Mouse (Mus musculus): ENCODE results near the gene Syt1. TPM values are rescaled to one million over a fixed set of nuclear protein-coding genes. Genes with fewer than 3 reads are reported as not detected.

Gene Syt1
- polyA plus RNA-seq, 1 experiment from 2014 or later = 0.25 TPM

GRCm38 (mm10) chr10:109008456-109008855 lies 2.3 kb downstream of the Syt1 start:
- TF ChIP-seq CTCF (IDR thresholded peaks at IDR 0.05; ENCODE audit: low read depth) = no peak
- no peaks in the 10 kb centered on the region for H3K9me3 ChIP-seq (ENCODE audit: low read depth, low read length)
- no peak overlapping the region for H3K4me2 ChIP-seq
- H3K4me3 ChIP-seq (ENCODE audit: low read depth, low read length) = no peak overlapping the region
- no peak for ATAC-seq (ENCODE audit: insufficient read depth)
- no peak overlapping the region for H3K9ac ChIP-seq
- WGBS = 91% methylated on average over 13 of the region's 13 CpGs
- H3K27ac ChIP-seq (ENCODE audit: low read depth) = no peak overlapping the region
- no peaks in the 10 kb centered on the region for H3K36me3 ChIP-seq (ENCODE audit: insufficient read depth)
- H3K27me3 ChIP-seq (ENCODE audit: insufficient read depth, low read length) = peaks cover 16% of the 10 kb centered on the region
- H3K4me1 ChIP-seq (ENCODE audit: insufficient read depth) = no peaks in the 10 kb centered on the region
- DNase-seq = no peak

GRCm38 (mm10) chr10:109003482-109003881 lies 7.3 kb downstream of the Syt1 start:
- Histone ChIP-seq H3K4me2 (no peak overlapping the region), H3K4me3 (ENCODE audit: low read depth, low read length) (no peak overlapping the region), H3K4me1 (ENCODE audit: insufficient read depth) (no peaks in the 10 kb centered on the region), H3K9me3 (ENCODE audit: low read depth, low read length) (no peaks in the 10 kb centered on the region), H3K27ac (ENCODE audit: low read depth) (no peak overlapping the region), H3K9ac (no peak overlapping the region), H3K27me3 (ENCODE audit: insufficient read depth, low read length) (no peaks in the 10 kb centered on the region; the same call in 1 of the 2 replicates), H3K36me3 (ENCODE audit: insufficient read depth) (no peaks in the 10 kb centered on the region)
- no peak for DNase-seq
- no peak for TF ChIP-seq CTCF (IDR thresholded peaks at IDR 0.05; ENCODE audit: low read depth)
- WGBS = 78% methylated on average over 4 of the region's 4 CpGs
- no peak for ATAC-seq (ENCODE audit: insufficient read depth)

- WGBS = 91% methylated on average over 2 of the region's 2 CpGs
- H3K27ac ChIP-seq (ENCODE audit: low read depth) = no peak overlapping the region
- no peaks in the 10 kb centered on the region for H3K9me3 ChIP-seq (ENCODE audit: low read depth, low read length)
- H3K9ac ChIP-seq = no peak overlapping the region
- H3K36me3 ChIP-seq (ENCODE audit: insufficient read depth) = no peaks in the 10 kb centered on the region
- ATAC-seq (ENCODE audit: insufficient read depth) = no peak
- no peak for DNase-seq
- H3K27me3 ChIP-seq (ENCODE audit: insufficient read depth, low read length) = no peaks in the 10 kb centered on the region
- no peak overlapping the region for H3K4me3 ChIP-seq (ENCODE audit: low read depth, low read length)
- H3K4me2 ChIP-seq = no peak overlapping the region
- H3K4me1 ChIP-seq (ENCODE audit: insufficient read depth) = no peaks in the 10 kb centered on the region
- no peak for TF ChIP-seq CTCF (IDR thresholded peaks at IDR 0.05; ENCODE audit: low read depth)
Measured at GRCm38 (mm10) chr10:108987250-108987649, 23.5 kb downstream of the Syt1 start.

- Histone ChIP-seq H3K27me3 (ENCODE audit: insufficient read depth, low read length) (no peaks in the 10 kb centered on the region), H3K27ac (ENCODE audit: low read depth) (no peak overlapping the region), H3K4me2 (no peak overlapping the region), H3K9me3 (ENCODE audit: low read depth, low read length) (no peaks in the 10 kb centered on the region), H3K9ac (no peak overlapping the region), H3K4me3 (ENCODE audit: low read depth, low read length) (no peak overlapping the region), H3K36me3 (ENCODE audit: insufficient read depth) (no peaks in the 10 kb centered on the region), H3K4me1 (ENCODE audit: insufficient read depth) (no peaks in the 10 kb centered on the region)
- ATAC-seq (ENCODE audit: insufficient read depth) = no peak
- TF ChIP-seq CTCF (IDR thresholded peaks at IDR 0.05; ENCODE audit: low read depth) = no peak
- 42% methylated on average over 6 of the region's 6 CpGs for WGBS
- DNase-seq = peak; percentile 78
Measured at GRCm38 (mm10) chr10:108979660-108980059, 31.1 kb downstream of the Syt1 start.

- TF ChIP-seq CTCF (IDR thresholded peaks at IDR 0.05; ENCODE audit: low read depth) = no peak
- Histone ChIP-seq H3K9me3 (ENCODE audit: low read depth, low read length) (no peaks in the 10 kb centered on the region), H3K9ac (no peak overlapping the region), H3K27me3 (ENCODE audit: insufficient read depth, low read length) (no peaks in the 10 kb centered on the region), H3K27ac (ENCODE audit: low read depth) (no peak overlapping the region), H3K4me1 (ENCODE audit: insufficient read depth) (no peaks in the 10 kb centered on the region), H3K36me3 (ENCODE audit: insufficient read depth) (no peaks in the 10 kb centered on the region), H3K4me2 (no peak overlapping the region), H3K4me3 (ENCODE audit: low read depth, low read length) (no peak overlapping the region)
- 77% methylated on average over 5 of the region's 5 CpGs for WGBS
- no peak for DNase-seq
- no peak for ATAC-seq (ENCODE audit: insufficient read depth)
Measured at GRCm38 (mm10) chr10:108954952-108955351, 55.8 kb downstream of the Syt1 start.

- Histone ChIP-seq H3K4me2 (no peak overlapping the region), H3K9me3 (ENCODE audit: low read depth, low read length) (no peaks in the 10 kb centered on the region)
- WGBS = 72% methylated on average over 8 of the region's 8 CpGs
Measured at GRCm38 (mm10) chr10:108952182-108952581, 58.6 kb downstream of the Syt1 start.

GRCm38 (mm10) chr10:108936838-108937430 lies 73.8 kb downstream of the Syt1 start:
- WGBS = 65% methylated on average over 10 of the region's 10 CpGs
- no peak for ATAC-seq (ENCODE audit: insufficient read depth)

More at GRCm38 (mm10) chr10:108952182-108952581, 58.6 kb downstream of the Syt1 start:
- no peak for ATAC-seq (ENCODE audit: insufficient read depth)
- no peaks in the 10 kb centered on the region for H3K27me3 ChIP-seq (ENCODE audit: insufficient read depth, low read length)
- H3K27ac ChIP-seq (ENCODE audit: low read depth) = no peak overlapping the region
- H3K9ac ChIP-seq = no peak overlapping the region
- no peaks in the 10 kb centered on the region for H3K4me1 ChIP-seq (ENCODE audit: insufficient read depth)
- no peak for DNase-seq
- TF ChIP-seq CTCF (IDR thresholded peaks at IDR 0.05; ENCODE audit: low read depth) = no peak
- H3K36me3 ChIP-seq (ENCODE audit: insufficient read depth) = no peaks in the 10 kb centered on the region
- no peak overlapping the region for H3K4me3 ChIP-seq (ENCODE audit: low read depth, low read length)

More at GRCm38 (mm10) chr10:108936838-108937430, 73.8 kb downstream of the Syt1 start:
- Histone ChIP-seq H3K27ac (ENCODE audit: low read depth) (no peak overlapping the region), H3K36me3 (ENCODE audit: insufficient read depth) (no peaks in the 10 kb centered on the region), H3K4me3 (ENCODE audit: low read depth, low read length) (no peak overlapping the region), H3K4me2 (no peak overlapping the region), H3K27me3 (ENCODE audit: insufficient read depth, low read length) (no peaks in the 10 kb centered on the region), H3K9ac (no peak overlapping the region), H3K9me3 (ENCODE audit: low read depth, low read length) (no peaks in the 10 kb centered on the region), H3K4me1 (ENCODE audit: insufficient read depth) (no peaks in the 10 kb centered on the region)
- no peak for TF ChIP-seq CTCF (IDR thresholded peaks at IDR 0.05; ENCODE audit: low read depth)
- peak; percentile 18 for DNase-seq

All from lung, embryonic 14.5 days (tissue).